8 mouse cellular contexts compared by ENCODE assay signal in the genomic region with DNA sequence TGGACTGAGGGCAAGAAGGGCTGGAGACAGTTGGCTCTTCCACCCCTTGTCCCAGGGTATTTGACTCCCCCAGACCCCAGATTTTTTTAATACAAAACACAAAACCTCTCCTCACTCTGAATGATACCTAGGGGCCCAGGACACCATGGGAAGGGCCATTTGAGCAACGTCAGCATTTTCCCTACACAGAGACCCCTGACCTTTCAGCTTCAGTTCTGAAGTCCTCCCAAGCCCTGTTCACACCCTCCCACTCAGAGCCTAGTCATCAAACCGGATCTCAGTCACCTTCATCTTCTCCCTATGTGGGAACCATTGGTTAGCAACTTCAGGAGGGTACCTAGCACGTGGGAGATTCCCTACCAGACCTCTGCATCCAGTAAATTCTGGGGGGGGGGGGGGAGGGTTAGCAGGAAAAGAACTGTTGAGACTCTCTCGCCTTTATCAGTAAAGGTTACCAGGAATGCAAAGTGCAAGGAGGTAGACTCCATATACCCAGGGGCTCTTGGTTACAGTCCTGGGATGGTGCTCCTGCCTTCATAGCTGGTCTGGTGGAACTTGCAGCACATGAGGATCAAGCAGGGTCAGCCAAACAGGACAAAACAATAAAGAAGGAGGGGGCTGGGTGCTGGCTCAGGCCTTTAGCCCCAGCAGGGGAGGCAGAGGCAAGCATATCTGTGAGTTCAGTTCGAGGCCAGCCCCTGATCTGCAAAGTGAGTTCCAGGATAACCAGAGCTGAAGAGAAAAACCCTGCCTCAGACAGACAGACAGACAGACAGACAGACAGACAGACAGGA. TPM values are rescaled to one million over a fixed set of nuclear protein-coding genes. Genes with fewer than 3 reads are reported as not detected.
A peak's percentile ranks its signal among the peaks of the same experiment; 100 is the strongest.
DNase-seq lines count a peak whose midpoint lies in the region; ATAC-seq lines count a peak whose summit lies in the region.

No protein-coding gene starts in this region.

- peak overlapping the region; percentile 89; the same call in 1 of the 2 replicates for H3K27ac ChIP-seq in heart, embryonic 10.5 days
- H3K27ac ChIP-seq in forebrain, embryonic 14.5 days (ENCODE audit: low read depth, low read length): no peak overlapping the region; the same call in 1 of the 2 replicates
- peak overlapping the region; percentile 28; the same call in 1 of the 2 replicates for H3K27ac ChIP-seq in liver, embryonic 12.5 days

- H3K9ac ChIP-seq in forebrain, embryonic 14.5 days (ENCODE audit: low read length): peak overlapping the region; percentile 40; the same call in 1 of the 2 replicates
- peak overlapping the region; percentile 44; the same call in 1 of the 2 replicates for H3K9ac ChIP-seq in liver, embryonic 12.5 days

- peaks cover 63% of the 10 kb centered on the region for H3K4me1 ChIP-seq in heart, embryonic 10.5 days
- H3K4me1 ChIP-seq in forebrain, embryonic 14.5 days (ENCODE audit: control insufficient read depth, insufficient read depth, low read length): peaks cover 27% of the 10 kb centered on the region
- H3K4me1 ChIP-seq in liver, embryonic 12.5 days: peaks cover 63% of the 10 kb centered on the region

- no peak for ATAC-seq in forebrain, embryonic 14.5 days
- no peak for ATAC-seq in liver, embryonic 12.5 days
- ATAC-seq in monocyte, adult 5-6 weeks (replicated peaks; ENCODE audit: insufficient number of reproducible peaks, low FRiP score, low TSS enrichment, poor library complexity, severe bottlenecking): no peak

- H3K4me2 ChIP-seq in forebrain, embryonic 14.5 days (ENCODE audit: low read length): peak overlapping the region; percentile 34; the same call in 1 of the 2 replicates
- H3K4me2 ChIP-seq in liver, embryonic 12.5 days: peak overlapping the region; percentile 63

- peaks cover 23% of the 10 kb centered on the region for H3K36me3 ChIP-seq in heart, embryonic 10.5 days
- H3K36me3 ChIP-seq in forebrain, embryonic 14.5 days (ENCODE audit: control insufficient read depth, insufficient read depth, low read length): peaks cover 28% of the 10 kb centered on the region
- peaks cover 28% of the 10 kb centered on the region for H3K36me3 ChIP-seq in liver, embryonic 12.5 days

- H3K4me3 ChIP-seq in heart, embryonic 10.5 days: peak overlapping the region; percentile 52
- no peak overlapping the region for H3K4me3 ChIP-seq in forebrain, embryonic 14.5 days (ENCODE audit: low read depth, low read length)
- H3K4me3 ChIP-seq in liver, embryonic 12.5 days: no peak overlapping the region

- no peaks in the 10 kb centered on the region for H3K9me3 ChIP-seq in heart, embryonic 10.5 days
- no peaks in the 10 kb centered on the region for H3K9me3 ChIP-seq in forebrain, embryonic 14.5 days (replicated peaks; ENCODE audit: control insufficient read depth, low read length)
- no peaks in the 10 kb centered on the region for H3K9me3 ChIP-seq in liver, embryonic 12.5 days (replicated peaks)

- no peak for DNase-seq in heart, embryonic 10.5 days (ENCODE audit: low spot score)
- DNase-seq in heart, postnatal 4 days: no peak
- peak; percentile 43 for DNase-seq in CD4-positive helper T cell, adult 2 months (ENCODE audit: low read depth, low spot score)
- DNase-seq in forebrain, embryonic 14.5 days (ENCODE audit: low spot score): no peak
- no peak for DNase-seq in cerebellum, adult 9-10 months
- DNase-seq in right cerebral cortex, postnatal 14 days: no peak

- H3K27me3 ChIP-seq in heart, embryonic 10.5 days (ENCODE audit: insufficient read depth, poor library complexity, severe bottlenecking): no peaks in the 10 kb centered on the region
- H3K27me3 ChIP-seq in forebrain, embryonic 14.5 days (replicated peaks; ENCODE audit: control insufficient read depth, insufficient read depth, low read length): no peaks in the 10 kb centered on the region
- peaks cover 15% of the 10 kb centered on the region for H3K27me3 ChIP-seq in liver, embryonic 12.5 days (replicated peaks)

- WGBS in heart, embryonic 10.5 days: 10% methylated on average over 5 of the region's 5 CpGs
- WGBS in forebrain, embryonic 14.5 days: 14% methylated on average over 5 of the region's 5 CpGs
- WGBS in liver, embryonic 12.5 days (ENCODE audit: insufficient replicate concordance): 13% methylated on average over 5 of the region's 5 CpGs

RNA-seq across cellular contexts. Expression of a gene that starts 17.5 kb away (rescaled TPM):
- 17.6 and 22.0 TPM in 2 replicates for polyA plus RNA-seq in heart, embryonic 10.5 days (2016; fragmentation: Nextera tagmentation; extraction: Ambion mirVana)
- 10 to 100 TPM; 50.1 to 53.8 TPM for total RNA-seq in heart, postnatal 4 days (2021)
- polyA plus RNA-seq in forebrain, embryonic 14.5 days (2014; fragmentation: Nextera tagmentation; extraction: Ambion mirVana): 23.0 and 24.8 TPM in 2 replicates
- 19.0 and 19.5 TPM in 2 replicates for polyA plus RNA-seq in liver, embryonic 12.5 days (2016; fragmentation: Nextera tagmentation; extraction: Ambion mirVana)
- total RNA-seq in monocyte, adult 5-6 weeks (2017): 35.4 to 50.0 TPM (median 39.9 TPM) in 3 replicates

RNA-seq across cellular contexts. Expression of a gene that starts 54.0 kb away (rescaled TPM):
- polyA plus RNA-seq in heart, embryonic 10.5 days (2016; fragmentation: Nextera tagmentation; extraction: Ambion mirVana): 112 and 134 TPM in 2 replicates
- 10 to 100 TPM; 29.6 to 31.1 TPM for total RNA-seq in heart, postnatal 4 days (2021)
- 159 and 164 TPM in 2 replicates for polyA plus RNA-seq in forebrain, embryonic 14.5 days (2014; fragmentation: Nextera tagmentation; extraction: Ambion mirVana)
- polyA plus RNA-seq in liver, embryonic 12.5 days (2016; fragmentation: Nextera tagmentation; extraction: Ambion mirVana): 37.2 and 38.4 TPM in 2 replicates
- 7.1 to 26.2 TPM (median 18.2 TPM) in 3 replicates for total RNA-seq in monocyte, adult 5-6 weeks (2017)

RNA-seq across cellular contexts. Expression of a gene that starts 54.1 kb away (rescaled TPM):
- 14.2 and 14.5 TPM in 2 replicates for polyA plus RNA-seq in heart, embryonic 10.5 days (2016; fragmentation: Nextera tagmentation; extraction: Ambion mirVana)
- total RNA-seq in heart, postnatal 4 days (2021): 1 to 10 TPM; 4.6 to 6.4 TPM
- 6.8 and 8.0 TPM in 2 replicates for polyA plus RNA-seq in forebrain, embryonic 14.5 days (2014; fragmentation: Nextera tagmentation; extraction: Ambion mirVana)
- 18.5 and 18.9 TPM in 2 replicates for polyA plus RNA-seq in liver, embryonic 12.5 days (2016; fragmentation: Nextera tagmentation; extraction: Ambion mirVana)
- total RNA-seq in monocyte, adult 5-6 weeks (2017): 8.9 to 11.1 TPM (median 10.2 TPM) in 3 replicates
